Mouse (Mus musculus) cerebellum, adult 11 months (tissue): ENCODE measurements around the gene Zcchc17.

Source experiments
- DNase-seq: peaks from one replicate; pipeline ENCODE4 v3.0.0; 2022

The Zcchc17 gene

GRCm38 (mm10) chr4:130279105-130279504 is 80.6 kb downstream of the Zcchc17 start, which contains the start of gene Serinc2:
Gene Serinc2 (minus strand): TSS chr4:130279205.
- DNase-seq, result no peak

- no peak for DNase-seq
Measured at GRCm38 (mm10) chr4:130276573-130277176, 83.1 kb downstream of the Zcchc17 start.

DNA sequence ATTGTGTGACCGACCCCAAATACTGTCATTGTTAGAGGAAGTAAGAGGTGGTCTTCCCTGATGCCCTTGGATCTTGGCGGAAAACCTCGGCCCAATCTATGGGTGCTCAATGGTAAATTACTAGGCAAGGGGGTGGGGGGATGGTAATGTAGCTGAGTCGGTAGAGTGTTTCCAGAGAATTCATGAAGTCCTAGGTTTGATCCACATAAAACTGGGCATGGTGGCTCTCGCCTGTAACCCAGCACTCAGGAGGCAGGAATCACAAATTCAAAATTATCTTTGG is 84.0 kb downstream of the Zcchc17 start:
- DNase-seq, result no peak

GRCm38 (mm10) chr4:130275016-130275822 is 84.5 kb downstream of the Zcchc17 start:
- peak; percentile 67 for DNase-seq

- DNase-seq, result peak; percentile 65
Measured at GRCm38 (mm10) chr4:130274346-130275015, 85.3 kb downstream of the Zcchc17 start.

GRCm38 (mm10) chr4:130273698-130274345 is 85.9 kb downstream of the Zcchc17 start:
- peak; percentile 55 for DNase-seq

DNA sequence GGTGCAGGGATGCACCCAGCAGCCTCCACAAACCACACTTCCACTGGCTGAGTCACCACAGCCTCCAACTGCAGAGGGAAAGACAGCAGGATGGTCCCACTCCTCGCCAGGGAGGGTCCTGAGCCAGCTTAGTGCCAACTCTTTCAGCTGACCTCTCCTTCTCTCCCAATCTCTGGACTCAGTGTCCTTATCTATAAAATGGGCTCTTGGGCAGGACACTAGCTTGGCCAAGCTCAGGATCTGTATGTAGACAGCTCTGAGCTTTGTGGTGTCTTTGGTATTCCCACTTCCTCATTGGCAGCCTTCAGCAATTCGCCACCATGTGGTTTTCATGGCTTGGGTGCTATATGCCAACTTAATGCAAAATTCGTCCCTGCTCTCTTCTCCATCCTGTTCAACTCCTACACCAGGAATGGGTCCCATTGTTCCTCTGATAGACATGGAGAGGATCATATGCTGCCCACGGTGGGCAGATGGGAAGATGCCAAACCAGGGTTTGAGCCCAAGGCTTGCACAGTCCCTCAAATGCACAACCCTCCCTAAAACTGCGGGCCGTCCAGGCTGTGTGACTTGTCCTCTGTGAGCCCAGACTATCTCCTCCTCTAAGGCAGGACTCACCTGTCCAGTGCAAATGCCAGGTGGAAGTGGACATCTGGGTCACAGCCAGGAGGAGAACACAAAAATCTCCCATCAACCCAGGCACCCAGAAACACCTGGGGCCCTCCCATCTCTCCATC is 89.0 kb downstream of the Zcchc17 start:
- no peak for DNase-seq

DNA sequence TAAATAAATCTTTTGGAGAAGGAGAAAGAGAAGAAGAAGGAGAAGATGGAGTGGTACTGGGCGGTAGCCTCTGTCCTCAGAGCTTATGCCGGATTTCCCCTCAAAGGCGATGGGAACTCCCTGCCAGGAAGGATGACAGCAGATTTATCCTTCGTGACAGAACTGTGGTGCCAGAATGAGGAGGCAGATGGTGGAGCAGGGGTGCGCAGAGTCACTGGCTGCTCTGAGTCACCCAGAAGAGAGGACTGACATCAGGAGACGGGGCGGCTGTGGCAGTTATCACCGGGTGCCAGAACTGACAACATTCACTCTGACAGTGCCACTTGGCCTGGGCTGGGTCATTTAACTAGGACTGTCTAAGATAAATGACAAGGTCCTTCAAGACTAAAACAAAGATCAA is 89.7 kb downstream of the Zcchc17 start:
- peak; percentile 69 for DNase-seq

GRCm38 (mm10) chr4:130268736-130269135 is 91.0 kb downstream of the Zcchc17 start:
- no peak for DNase-seq

DNA sequence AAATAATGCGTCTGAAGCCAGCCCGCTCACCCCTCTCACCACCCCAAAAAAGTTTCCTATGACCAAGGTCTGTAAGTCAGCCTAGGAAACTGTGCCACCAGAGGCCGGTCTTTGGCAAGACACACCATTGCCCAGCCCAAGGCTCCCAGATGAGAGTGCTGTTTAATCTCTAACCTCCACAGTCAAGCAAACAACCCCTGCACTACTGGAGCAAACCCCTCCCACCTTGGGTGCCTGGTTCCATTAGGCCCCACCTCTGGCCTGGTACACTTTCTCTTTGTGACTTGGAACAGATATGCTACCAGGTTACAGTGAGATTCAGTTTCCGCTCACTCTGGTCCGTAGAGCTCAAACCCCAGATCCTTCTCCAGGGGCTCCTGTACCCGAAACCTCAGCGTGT is 92.7 kb downstream of the Zcchc17 start:
- no peak for DNase-seq

DNA sequence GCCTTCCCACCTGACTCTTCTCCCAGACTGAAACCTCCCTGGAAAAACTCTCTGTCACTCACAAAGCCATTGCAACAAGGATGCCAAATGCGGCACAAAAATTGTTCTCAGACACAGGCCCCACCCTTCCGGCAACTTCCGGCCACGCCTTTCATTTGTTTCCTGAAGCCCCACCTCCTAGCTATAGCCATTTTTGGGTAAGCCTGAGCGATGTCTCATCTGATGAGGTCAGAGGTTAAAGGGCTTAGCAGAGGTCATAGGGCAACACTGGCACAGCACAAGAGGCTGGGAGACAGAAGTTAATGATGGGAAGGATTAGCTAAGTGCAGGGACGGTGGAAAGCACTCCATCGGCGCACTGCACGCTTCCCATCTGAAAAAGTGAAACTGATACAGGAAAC is 93.1 kb downstream of the Zcchc17 start:
- DNase-seq, result no peak
